Mouse (Mus musculus) CD4-positive naive resting alpha-beta T cell, adult 57 days (primary cell): Measurements from ENCODE around the gene N4bp3. TPM values are rescaled to one million over a fixed set of nuclear protein-coding genes. Genes with fewer than 3 reads are reported as not detected.

ENCODE experiments used
- total RNA-seq: library from RNA; stranded (reverse); gene quantifications from one replicate; pipeline ENCODE4 v1.2.4, GENCODE M21; 2023

N4bp3 gene
- 5.3 TPM for total RNA-seq

GRCm38 (mm10) chr11:51650691-51651515, at the start of gene N4bp3, which contains the start of gene D930048N14Rik:
TSS of gene N4bp3 (minus strand) at chr11:51650842.
TSS of gene D930048N14Rik (plus strand) at chr11:51650954.

DNA sequence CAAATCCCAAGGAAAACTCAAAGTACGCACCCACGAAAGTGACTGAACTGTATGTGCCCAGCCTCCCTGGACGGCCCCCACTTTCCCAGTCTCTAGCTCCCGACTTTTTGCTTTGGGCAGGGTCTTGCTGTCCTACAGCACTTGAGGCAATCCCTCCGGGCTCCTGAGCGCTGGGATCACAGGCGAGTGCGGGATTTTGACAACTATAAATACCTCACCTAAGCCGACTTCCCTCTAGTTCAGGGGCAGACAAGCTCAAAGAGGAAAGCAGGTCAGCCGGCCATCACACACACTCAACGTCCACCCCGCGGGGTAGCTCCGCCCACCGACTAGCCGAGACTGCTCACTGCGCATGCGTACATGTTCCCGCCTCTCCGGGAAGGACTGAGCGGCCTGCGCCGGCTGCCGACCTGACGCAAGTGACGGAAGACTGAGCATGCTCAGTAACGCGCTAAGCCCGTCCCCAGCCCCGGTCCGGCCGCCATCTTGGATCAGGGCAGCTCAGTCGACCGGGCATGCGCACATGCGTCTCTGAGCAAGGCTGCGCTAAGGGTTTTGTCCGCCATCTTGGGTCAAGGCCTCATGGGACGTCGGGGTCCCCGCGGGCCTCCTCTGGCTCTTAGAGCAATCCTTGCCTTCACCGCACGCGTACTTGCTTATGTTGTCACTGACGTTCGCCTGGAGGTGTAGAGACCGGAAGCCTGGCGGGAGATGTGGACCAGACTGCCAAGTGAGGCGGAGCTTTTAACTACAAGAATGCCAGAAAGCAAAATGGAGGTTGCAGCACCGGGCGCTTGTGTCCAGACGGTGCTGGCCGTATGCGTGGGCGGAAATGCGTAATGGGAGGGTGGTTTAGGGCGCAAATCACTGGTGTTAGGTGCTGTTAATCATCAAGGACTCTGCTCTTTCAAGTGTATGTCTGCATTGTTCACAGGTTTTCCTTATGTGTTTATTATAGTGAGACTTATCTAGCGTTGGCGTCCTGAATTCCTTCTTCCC, 38.0 kb upstream of the N4bp3 start, which contains the start of gene 0610009B22Rik:
Gene 0610009B22Rik, minus strand, starts transcription at position 545 of the 999 bp plus-strand sequence.

GRCm38 (mm10) chr11:51635525-51636322, 14.9 kb downstream of the N4bp3 start, which contains the start of gene Rmnd5b:
TSS of gene Rmnd5b (minus strand) at chr11:51635896.

GRCm38 (mm10) chr11:51619409-51620060, 31.1 kb downstream of the N4bp3 start, which contains the start of gene Nhp2:
TSS of gene Nhp2 (plus strand) at chr11:51619735.

DNA sequence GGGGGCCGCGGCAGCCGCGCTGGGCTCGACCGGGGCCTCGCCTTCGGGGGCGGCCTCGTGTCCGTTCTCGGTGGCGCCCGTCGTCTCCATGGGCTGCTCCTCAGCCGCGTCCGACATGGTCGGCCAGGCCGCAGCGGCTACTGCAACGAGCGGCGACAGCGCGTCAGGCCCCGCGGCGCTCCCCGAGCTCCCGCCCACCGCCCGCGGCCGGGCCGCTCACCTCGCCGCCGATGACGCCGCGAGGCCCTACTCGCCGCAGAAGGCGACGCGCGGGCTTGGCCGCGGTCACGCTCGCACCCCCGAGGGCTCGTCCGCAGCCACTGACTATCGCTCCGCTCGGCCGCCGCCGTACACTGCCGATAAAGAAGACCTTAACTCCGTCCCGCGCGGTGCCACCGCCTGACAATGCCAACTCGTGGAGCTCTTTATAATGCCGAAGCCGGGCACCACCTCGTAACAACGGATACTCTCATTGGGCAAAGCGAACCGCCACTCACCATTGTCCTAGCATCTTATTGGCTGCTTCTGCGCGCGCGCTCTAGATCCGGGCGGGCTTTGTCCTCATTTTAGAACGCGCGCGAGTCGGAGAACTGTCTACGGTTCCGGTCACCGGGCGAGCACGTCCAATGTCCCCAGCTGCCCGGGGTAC, 44.1 kb downstream of the N4bp3 start, which contains the start of gene Hnrnpab:
Gene Hnrnpab, minus strand, starts transcription at position 401 of the 649 bp plus-strand sequence.

Other genes starting within 250 kb of the N4bp3 start
- 12.7 TPM for gene Phykpl, start 66.1 kb downstream of the N4bp3 start, total RNA-seq
- 258 TPM for gene Hnrnpab, start 44.0 kb downstream of the N4bp3 start, total RNA-seq
- 42.3 TPM for gene Nhp2, start 31.1 kb downstream of the N4bp3 start, total RNA-seq
- gene Rmnd5b, start 14.9 kb downstream of the N4bp3 start, total RNA-seq: 57.0 TPM
- gene D930048N14Rik, start 112 bp upstream of the N4bp3 start, total RNA-seq: 0.71 TPM
- 3.0 TPM for gene 0610009B22Rik, start 38.0 kb upstream of the N4bp3 start, total RNA-seq
- 55.5 TPM for gene Sec24a, start 112.8 kb upstream of the N4bp3 start, total RNA-seq
- 31.3 TPM for gene Sar1b, start 112.8 kb upstream of the N4bp3 start, total RNA-seq
- 66.0 TPM for gene Jade2, start 206.8 kb upstream of the N4bp3 start, total RNA-seq